Mouse (Mus musculus): ENCODE measurements around the gene Coil. TPM values are rescaled to one million over a fixed set of nuclear protein-coding genes. Genes with fewer than 3 reads are reported as not detected.

The Coil gene
- polyA plus RNA-seq, 1 experiment, result 6.8 TPM

GRCm38 (mm10) chr11:89025603-89026002, 55.6 kb downstream of the Coil start:
- Histone ChIP-seq H3K27me3 (ENCODE audit: control insufficient read depth, insufficient read depth, insufficient read length) (no peaks in the 10 kb centered on the region), H3ac (ENCODE audit: control insufficient read depth, insufficient read length, low read depth) (no peak overlapping the region), H3K79me2 (ENCODE audit: control insufficient read depth, insufficient read depth) (no peaks in the 10 kb centered on the region), H3K36me3 (ENCODE audit: control insufficient read depth, insufficient read depth) (no peaks in the 10 kb centered on the region), H3K79me3 (ENCODE audit: low read depth) (no peaks in the 10 kb centered on the region), H3K4me3 (ENCODE audit: insufficient read depth, poor library complexity, severe bottlenecking) (no peak overlapping the region)
- no peak for TF ChIP-seq USF1 (IDR thresholded peaks at IDR 0.05; ENCODE audit: low read depth)
- no peak for TF ChIP-seq FOSL1 (IDR thresholded peaks at IDR 0.05; ENCODE audit: insufficient read depth, low read length, poor library complexity, severe bottlenecking)
- TF ChIP-seq CTCF (IDR thresholded peaks at IDR 0.05; ENCODE audit: control insufficient read depth, insufficient read depth, insufficient read length), result no peak
- peak; percentile 72 for TF ChIP-seq MYOD1 (IDR thresholded peaks at IDR 0.05; ENCODE audit: control insufficient read depth, insufficient read length, low read depth)
- TF ChIP-seq MYOG (IDR thresholded peaks at IDR 0.05; ENCODE audit: control insufficient read depth, extremely low read depth, insufficient read length), result no peak
- TF ChIP-seq CEBPB (IDR thresholded peaks at IDR 0.05; ENCODE audit: low read depth), result no peak
- TF ChIP-seq MAX (IDR thresholded peaks at IDR 0.05), result no peak

- no peak for TF ChIP-seq MAX (IDR thresholded peaks at IDR 0.05)
- TF ChIP-seq USF1 (IDR thresholded peaks at IDR 0.05; ENCODE audit: low read depth), result no peak
- TF ChIP-seq CEBPB (IDR thresholded peaks at IDR 0.05; ENCODE audit: low read depth), result no peak
- no peak for TF ChIP-seq MYOD1 (IDR thresholded peaks at IDR 0.05; ENCODE audit: control insufficient read depth, insufficient read length, low read depth)
- Histone ChIP-seq H3ac (ENCODE audit: control insufficient read depth, insufficient read length, low read depth) (no peak overlapping the region), H3K27me3 (ENCODE audit: control insufficient read depth, insufficient read depth, insufficient read length) (no peaks in the 10 kb centered on the region), H3K79me2 (ENCODE audit: control insufficient read depth, insufficient read depth) (no peaks in the 10 kb centered on the region), H3K4me3 (ENCODE audit: insufficient read depth, poor library complexity, severe bottlenecking) (no peak overlapping the region), H3K36me3 (ENCODE audit: control insufficient read depth, insufficient read depth) (no peaks in the 10 kb centered on the region), H3K79me3 (ENCODE audit: low read depth) (no peaks in the 10 kb centered on the region)
These were observed 56.1 kb downstream of the Coil start for GRCm38 (mm10) chr11:89026117-89026516.

GRCm38 (mm10) chr11:89027955-89028361, 57.9 kb downstream of the Coil start:
- TF ChIP-seq USF1 (IDR thresholded peaks at IDR 0.05; ENCODE audit: low read depth), result no peak
- peak; percentile 19 for TF ChIP-seq MYOD1 (IDR thresholded peaks at IDR 0.05; ENCODE audit: control insufficient read depth, insufficient read length, low read depth)
- TF ChIP-seq FOSL1 (IDR thresholded peaks at IDR 0.05; ENCODE audit: insufficient read depth, low read length, poor library complexity, severe bottlenecking), result no peak
- TF ChIP-seq MYOG (IDR thresholded peaks at IDR 0.05; ENCODE audit: control insufficient read depth, extremely low read depth, insufficient read length), result no peak
- TF ChIP-seq CEBPB (IDR thresholded peaks at IDR 0.05; ENCODE audit: low read depth), result no peak
- Histone ChIP-seq H3K27me3 (ENCODE audit: control insufficient read depth, insufficient read depth, insufficient read length) (no peaks in the 10 kb centered on the region), H3K79me2 (ENCODE audit: control insufficient read depth, insufficient read depth) (no peaks in the 10 kb centered on the region), H3K79me3 (ENCODE audit: low read depth) (no peaks in the 10 kb centered on the region), H3K4me3 (ENCODE audit: insufficient read depth, poor library complexity, severe bottlenecking) (no peak overlapping the region), H3K36me3 (ENCODE audit: control insufficient read depth, insufficient read depth) (no peaks in the 10 kb centered on the region), H3ac (ENCODE audit: control insufficient read depth, insufficient read length, low read depth) (no peak overlapping the region)

- H3ac ChIP-seq (ENCODE audit: control insufficient read depth, insufficient read length, low read depth), result no peak overlapping the region
- H3K79me3 ChIP-seq (ENCODE audit: low read depth), result no peaks in the 10 kb centered on the region
- no peaks in the 10 kb centered on the region for H3K27me3 ChIP-seq (ENCODE audit: control insufficient read depth, insufficient read depth, insufficient read length)
- no peak overlapping the region for H3K4me3 ChIP-seq (ENCODE audit: insufficient read depth, poor library complexity, severe bottlenecking)
- H3K36me3 ChIP-seq (ENCODE audit: control insufficient read depth, insufficient read depth), result no peaks in the 10 kb centered on the region
- TF ChIP-seq CEBPB (IDR thresholded peaks at IDR 0.05; ENCODE audit: low read depth) (no peak), MYOD1 (IDR thresholded peaks at IDR 0.05; ENCODE audit: control insufficient read depth, insufficient read length, low read depth) (no peak)
- no peaks in the 10 kb centered on the region for H3K79me2 ChIP-seq (ENCODE audit: control insufficient read depth, insufficient read depth)
These were observed 58.9 kb downstream of the Coil start for GRCm38 (mm10) chr11:89028871-89029405.

GRCm38 (mm10) chr11:89030552-89030951, 60.5 kb downstream of the Coil start:
- TF ChIP-seq USF1 (IDR thresholded peaks at IDR 0.05; ENCODE audit: low read depth) (no peak), MYOD1 (IDR thresholded peaks at IDR 0.05; ENCODE audit: control insufficient read depth, insufficient read length, low read depth) (no peak)
- Histone ChIP-seq H3K36me3 (ENCODE audit: control insufficient read depth, insufficient read depth) (no peaks in the 10 kb centered on the region), H3ac (ENCODE audit: control insufficient read depth, insufficient read length, low read depth) (no peak overlapping the region), H3K79me2 (ENCODE audit: control insufficient read depth, insufficient read depth) (no peaks in the 10 kb centered on the region), H3K79me3 (ENCODE audit: low read depth) (no peaks in the 10 kb centered on the region), H3K4me3 (ENCODE audit: insufficient read depth, poor library complexity, severe bottlenecking) (no peak overlapping the region), H3K27me3 (ENCODE audit: control insufficient read depth, insufficient read depth, insufficient read length) (no peaks in the 10 kb centered on the region)

- no peaks in the 10 kb centered on the region for H3K79me3 ChIP-seq (ENCODE audit: low read depth)
- no peaks in the 10 kb centered on the region for H3K27me3 ChIP-seq (ENCODE audit: control insufficient read depth, insufficient read depth, insufficient read length)
- TF ChIP-seq MYOD1 (IDR thresholded peaks at IDR 0.05; ENCODE audit: control insufficient read depth, insufficient read length, low read depth) (peak; percentile 7), MAX (IDR thresholded peaks at IDR 0.05) (no peak)
These were observed 61.1 kb downstream of the Coil start for GRCm38 (mm10) chr11:89031189-89031588.

More at GRCm38 (mm10) chr11:89031189-89031588, 61.1 kb downstream of the Coil start:
- H3K36me3 ChIP-seq (ENCODE audit: control insufficient read depth, insufficient read depth), result no peaks in the 10 kb centered on the region
- H3K4me3 ChIP-seq (ENCODE audit: insufficient read depth, poor library complexity, severe bottlenecking), result no peak overlapping the region
- H3ac ChIP-seq (ENCODE audit: control insufficient read depth, insufficient read length, low read depth), result no peak overlapping the region
- no peaks in the 10 kb centered on the region for H3K79me2 ChIP-seq (ENCODE audit: control insufficient read depth, insufficient read depth)
